Mouse (Mus musculus): ENCODE data around the gene Gbp9. TPM values are rescaled to one million over a fixed set of nuclear protein-coding genes. Genes with fewer than 3 reads are reported as not detected.

Gbp9 gene
- polyA plus RNA-seq, 1 experiment from 2014 or later = 1.1 TPM

GRCm38 (mm10) chr5:105032362-105032761 is 107.0 kb downstream of the Gbp9 start:
- no peak overlapping the region for H3K9ac ChIP-seq (replicated peaks)
- H3K4me3 ChIP-seq (replicated peaks) = no peak overlapping the region
- H3K36me3 ChIP-seq = no peaks in the 10 kb centered on the region
- 78% methylated on average over 2 of the region's 2 CpGs for WGBS
- 0 out of 2 replicates have a peak, but pooled peaks cover 8% of the 10 kb centered on the region for H3K9me3 ChIP-seq
- no peak overlapping the region for H3K27ac ChIP-seq
- no peaks in the 10 kb centered on the region for H3K27me3 ChIP-seq
- H3K4me2 ChIP-seq (replicated peaks) = no peak overlapping the region
- no peaks in the 10 kb centered on the region for H3K4me1 ChIP-seq (replicated peaks)
- ATAC-seq = no peak

Other genes starting within 250 kb of the Gbp9 start
- gene Abcg3, start 156.8 kb downstream of the Gbp9 start, polyA plus RNA-seq (2015; fragmentation: Nextera tagmentation; extraction: Ambion mirVana) = 0.24 and 0.42 TPM in 2 replicates
- 0.36 and 0.46 TPM in 2 replicates for gene Gbp8, start within 50 bp of the Gbp9 start, polyA plus RNA-seq (2015; fragmentation: Nextera tagmentation; extraction: Ambion mirVana)
- gene Gbp4, start within 50 bp of the Gbp9 start, polyA plus RNA-seq (2015; fragmentation: Nextera tagmentation; extraction: Ambion mirVana) = 0.82 TPM in 2 replicates
- gene Gbp10, start 100.0 kb upstream of the Gbp9 start, polyA plus RNA-seq (2015; fragmentation: Nextera tagmentation; extraction: Ambion mirVana) = 0.36 and 0.74 TPM in 2 replicates
- gene Gm43302, start 154.2 kb upstream of the Gbp9 start, polyA plus RNA-seq (2015; fragmentation: Nextera tagmentation; extraction: Ambion mirVana) = 0.50 TPM in 1 of 2 replicates, not detected in the other
- gene Gbp6, start 154.2 kb upstream of the Gbp9 start, polyA plus RNA-seq (2015; fragmentation: Nextera tagmentation; extraction: Ambion mirVana) = 2.0 and 2.7 TPM in 2 replicates

Measured in midbrain, embryonic 13.5 days (tissue).